Mouse (Mus musculus) neural tube, embryonic 14.5 days (tissue): ENCODE measurements at regions not wholly inside any gene's neighbourhood (a gene's known extent, or its start where the extent isn't known, plus 50 kb on each side); places are given as distances from the start of the nearest gene placed in this dataset.

Experiments
- ATAC-seq: fragments of 200-750 bp; cut with Nextera tagmentation; 2 replicates; pipeline ENCODE4 v1.8.0; 2017; ENCODE audit warnings: low read depth, mild to moderate bottlenecking, moderate TSS enrichment, moderate library complexity
- H3K27ac ChIP-seq: fragments of 300-500 bp; sonication (generic); 2 replicates; pipeline ENCODE4 v1.5.1; 2014; ENCODE audit warnings: low read depth, mild to moderate bottlenecking, control low read depth, low read length, moderate library complexity, mixed read lengths
- H3K27me3 ChIP-seq: fragments of 300-500 bp; sonication (generic); 2 replicates; pipeline ENCODE4 v1.6.1; 2014; ENCODE audit warnings: low read length; ENCODE audit not compliant: control insufficient read depth, insufficient read depth
- H3K36me3 ChIP-seq: fragments of 300-500 bp; sonication (generic); 2 replicates; pipeline ENCODE4 v1.6.1; 2014; ENCODE audit warnings: low read length, mixed read lengths; ENCODE audit not compliant: control insufficient read depth, insufficient read depth
- H3K4me1 ChIP-seq: fragments of 300-500 bp; sonication (generic); 2 replicates; pipeline ENCODE4 v1.6.1; 2014; ENCODE audit warnings: low read length; ENCODE audit not compliant: control insufficient read depth, insufficient read depth
- H3K4me2 ChIP-seq: fragments of 300-500 bp; sonication (generic); 2 replicates; pipeline ENCODE4 v1.6.1; 2014; ENCODE audit warnings: mild to moderate bottlenecking, low read depth, low read length, control low read depth
- H3K4me3 ChIP-seq: fragments of 300-500 bp; sonication (generic); 2 replicates; pipeline ENCODE4 v1.5.1; 2014; ENCODE audit warnings: low read depth, low read length, control low read depth, mixed read lengths
- H3K9ac ChIP-seq: fragments of 300-500 bp; sonication (generic); replicated peaks from 2 replicates; pipeline ENCODE4 v1.6.1; 2014; ENCODE audit warnings: low read depth, mild to moderate bottlenecking, control low read depth, low read length, mixed read lengths
- H3K9me3 ChIP-seq: fragments of 300-500 bp; sonication (generic); 2 replicates; pipeline ENCODE4 v1.6.1; 2016; ENCODE audit warnings: low read length; ENCODE audit not compliant: control insufficient read depth
- WGBS: fragments of 180-500 bp; shearing (Covaris S2); extraction: QIAGEN DNeasy Blood & Tissue Kit; methylation state at CpG from one replicate; pipeline ENCODE4 v1.1.7; 2014; 5-methylcytosine and 5-hydroxymethylcytosine counted together

DNA sequence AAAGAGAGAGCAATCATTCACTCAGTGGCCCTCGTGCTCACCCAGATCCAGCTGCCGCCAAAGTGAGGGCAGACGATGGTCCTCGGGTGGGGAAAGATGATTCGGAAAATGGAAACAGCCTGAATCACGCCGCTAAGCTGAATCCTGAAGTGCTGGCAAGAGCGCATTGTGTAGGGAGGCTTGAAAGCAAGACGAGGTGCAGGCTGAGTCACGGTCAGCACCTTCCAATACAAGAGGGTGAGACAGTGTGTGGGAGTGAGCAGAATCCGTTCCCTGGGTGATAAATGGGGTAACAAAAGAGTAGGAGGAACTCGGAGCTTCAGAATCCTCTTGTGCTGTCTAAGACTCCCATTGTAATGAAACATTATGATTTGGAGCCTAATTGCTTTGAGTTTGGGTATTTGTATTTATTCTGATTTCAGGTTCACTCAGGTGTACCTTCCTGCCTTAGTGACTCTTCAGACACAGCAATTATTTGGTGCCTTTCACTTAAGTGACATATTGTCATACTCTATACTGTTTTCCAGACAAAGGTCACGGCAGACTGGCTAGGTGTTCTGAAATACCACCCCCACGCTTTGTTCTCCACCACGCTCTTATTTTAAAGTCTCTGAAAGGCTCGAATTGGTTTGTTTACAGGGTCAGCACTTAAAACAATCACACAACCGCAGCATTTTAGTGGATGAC lies 70.0 kb downstream of the Mbip start:
- whole genome bisulfite sequencing = 28% methylated on average over 17 of the region's 17 CpGs
- H3K4me1 ChIP-seq = no peaks in the 10 kb centered on the region
- H3K27ac ChIP-seq = no peak overlapping the region
- ATAC-seq = peak; percentile 73; the same call in 1 of the 2 replicates
- no peaks in the 10 kb centered on the region for H3K36me3 ChIP-seq
- H3K4me2 ChIP-seq = peak overlapping the region; percentile 30
- no peaks in the 10 kb centered on the region for H3K9me3 ChIP-seq
- no peak overlapping the region for H3K4me3 ChIP-seq
- no peaks in the 10 kb centered on the region for H3K27me3 ChIP-seq
- H3K9ac ChIP-seq = no peak overlapping the region

- Histone ChIP-seq H3K9ac (no peak overlapping the region), H3K4me2 (no peak overlapping the region), H3K27me3 (no peaks in the 10 kb centered on the region), H3K4me3 (no peak overlapping the region), H3K36me3 (no peaks in the 10 kb centered on the region), H3K9me3 (no peaks in the 10 kb centered on the region), H3K4me1 (no peaks in the 10 kb centered on the region), H3K27ac (no peak overlapping the region)
- no peak for ATAC-seq
- 84% methylated on average over 6 of the region's 6 CpGs for WGBS
These were observed 80.6 kb downstream of the Mbip start for GRCm38 (mm10) chr12:56265049-56265448.

DNA sequence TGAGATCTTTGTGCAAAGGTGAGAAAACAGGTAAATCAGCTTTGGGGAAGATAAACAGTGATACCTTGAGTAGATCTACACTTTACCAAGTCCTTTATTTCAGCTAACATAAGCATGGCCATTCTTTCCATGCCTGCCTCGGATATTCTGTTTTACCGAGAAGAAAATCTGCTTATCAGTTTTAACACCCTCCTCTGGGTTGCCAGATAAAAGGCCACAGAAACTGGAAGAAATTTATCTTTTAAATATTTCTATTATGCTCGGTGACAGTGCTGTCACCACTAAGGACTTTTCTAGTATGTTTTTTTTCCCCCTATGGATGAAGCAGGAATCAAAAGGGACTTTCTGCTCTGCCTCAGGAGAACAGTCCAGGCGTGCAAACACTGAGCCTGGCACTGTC lies 84.2 kb downstream of the Mbip start:
- 81% methylated on average over 4 of the region's 4 CpGs for WGBS
- ATAC-seq = no peak
- Histone ChIP-seq H3K27me3 (no peaks in the 10 kb centered on the region), H3K9ac (no peak overlapping the region), H3K4me2 (no peak overlapping the region), H3K4me1 (no peaks in the 10 kb centered on the region), H3K27ac (no peak overlapping the region), H3K4me3 (no peak overlapping the region), H3K36me3 (no peaks in the 10 kb centered on the region), H3K9me3 (no peaks in the 10 kb centered on the region)

DNA sequence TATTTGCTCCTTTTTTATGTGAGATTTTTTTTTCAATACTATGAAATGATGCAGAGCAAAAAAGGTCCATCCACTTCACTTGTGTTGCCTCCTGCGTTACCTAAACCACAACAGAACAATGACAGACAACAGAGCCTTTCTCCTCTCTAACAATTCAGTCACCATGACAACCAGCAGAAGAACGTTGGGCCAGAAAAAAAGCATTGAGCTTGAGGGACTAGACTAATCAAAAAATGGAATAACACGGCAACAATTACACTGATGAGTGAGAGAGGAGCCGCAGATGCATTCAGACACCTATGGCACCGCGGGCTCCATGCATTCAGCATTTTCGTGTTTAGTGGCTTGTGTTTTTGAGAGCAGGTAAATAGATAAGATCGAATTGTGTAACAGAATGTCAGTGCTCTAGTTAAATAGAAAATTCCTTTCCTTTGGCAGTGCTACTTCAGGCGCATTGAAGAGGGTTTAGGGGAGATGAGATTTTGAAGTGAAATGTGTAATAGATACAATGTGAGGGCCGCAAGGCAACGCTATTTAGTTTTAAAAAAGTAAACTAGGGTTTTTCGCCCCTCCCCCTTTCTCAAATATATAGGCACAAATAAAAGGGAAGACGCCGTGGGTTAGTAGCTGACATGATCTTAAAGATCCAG lies 87.2 kb downstream of the Mbip start:
- H3K9ac ChIP-seq = no peak overlapping the region
- no peaks in the 10 kb centered on the region for H3K27me3 ChIP-seq
- peak; percentile 74 for ATAC-seq
- H3K36me3 ChIP-seq = no peaks in the 10 kb centered on the region
- no peaks in the 10 kb centered on the region for H3K4me1 ChIP-seq
- H3K4me2 ChIP-seq = peak overlapping the region; percentile 16; the same call in 1 of the 2 replicates
- peak overlapping the region; percentile 1; the same call in 1 of the 2 replicates for H3K27ac ChIP-seq
- H3K4me3 ChIP-seq = no peak overlapping the region
- WGBS = 46% methylated on average over 14 of the region's 14 CpGs
- no peaks in the 10 kb centered on the region for H3K9me3 ChIP-seq

GRCm38 (mm10) chr12:56256243-56256881 lies 89.3 kb downstream of the Mbip start:
- no peak for ATAC-seq
- H3K9ac ChIP-seq = no peak overlapping the region
- no peak overlapping the region for H3K4me2 ChIP-seq
- H3K27me3 ChIP-seq = no peaks in the 10 kb centered on the region
- no peaks in the 10 kb centered on the region for H3K4me1 ChIP-seq
- WGBS = 91% methylated on average over 11 of the region's 11 CpGs
- no peak overlapping the region for H3K27ac ChIP-seq
- H3K36me3 ChIP-seq = no peaks in the 10 kb centered on the region
- H3K4me3 ChIP-seq = no peak overlapping the region
- H3K9me3 ChIP-seq = no peaks in the 10 kb centered on the region

DNA sequence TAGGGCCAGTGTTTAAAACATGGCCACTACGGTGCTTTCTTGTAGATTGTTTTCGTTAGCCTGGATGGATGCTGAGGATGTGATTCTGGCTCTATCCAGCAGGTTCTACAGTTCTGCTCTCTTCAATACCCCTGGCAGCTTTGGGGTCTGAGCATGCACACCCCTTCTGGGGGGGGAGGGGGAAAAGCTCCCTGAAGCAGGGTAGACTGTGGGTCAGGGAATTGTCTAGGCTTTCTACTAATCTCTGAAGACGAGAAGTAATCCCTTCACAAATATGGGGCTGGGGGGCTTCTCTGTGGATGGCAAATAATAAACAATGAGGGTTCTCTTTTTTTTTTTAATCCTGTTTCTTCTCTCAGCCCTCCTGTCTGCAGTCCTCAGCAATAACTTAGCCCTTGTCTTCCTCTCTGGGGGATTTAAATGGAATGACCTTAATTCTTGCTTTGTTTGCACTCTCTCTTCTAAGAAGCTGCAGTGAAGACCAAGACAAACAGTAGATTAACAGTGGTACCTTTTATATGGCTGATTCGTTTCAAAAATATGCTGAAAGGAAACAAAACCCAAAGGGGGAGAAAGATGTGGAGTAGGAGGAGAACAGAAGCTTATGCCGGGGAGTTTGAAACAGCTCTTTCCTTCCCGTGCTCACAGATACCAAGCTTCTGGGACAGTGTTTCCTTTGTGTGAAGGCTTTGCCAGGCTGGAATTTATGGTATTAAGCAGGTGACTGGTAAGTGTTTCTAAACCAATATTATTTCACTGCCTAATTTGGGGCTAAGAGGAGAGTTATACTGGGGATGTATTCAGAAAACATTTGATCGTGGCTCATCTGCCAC lies 92.9 kb downstream of the Mbip start:
- H3K27ac ChIP-seq = no peak overlapping the region
- H3K4me1 ChIP-seq = no peaks in the 10 kb centered on the region
- WGBS = 57% methylated on average over 7 of the region's 7 CpGs
- H3K9ac ChIP-seq = no peak overlapping the region
- no peaks in the 10 kb centered on the region for H3K36me3 ChIP-seq
- no peaks in the 10 kb centered on the region for H3K9me3 ChIP-seq
- H3K27me3 ChIP-seq = no peaks in the 10 kb centered on the region
- no peak overlapping the region for H3K4me3 ChIP-seq
- H3K4me2 ChIP-seq = no peak overlapping the region
- no peak for ATAC-seq

DNA sequence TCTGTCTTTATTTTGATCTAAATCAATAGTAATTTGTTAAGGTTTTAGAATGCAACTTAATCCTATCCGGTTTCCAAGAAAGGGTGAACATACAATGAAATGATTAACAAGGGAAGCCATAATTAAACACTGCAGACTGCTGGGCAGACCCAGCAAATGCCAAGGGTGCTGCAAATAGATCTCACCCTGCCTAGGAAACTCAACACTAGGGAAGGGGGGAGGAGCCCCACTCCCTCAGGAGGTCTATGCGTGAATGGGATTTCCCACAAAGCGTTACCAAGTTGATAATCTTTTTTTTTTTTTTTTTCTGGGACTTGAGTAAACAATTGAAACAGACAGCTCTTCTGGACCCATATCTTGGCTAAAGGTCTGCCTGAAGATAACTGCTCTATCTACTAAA lies 95.4 kb downstream of the Mbip start:
- no peaks in the 10 kb centered on the region for H3K27me3 ChIP-seq
- H3K4me3 ChIP-seq = no peak overlapping the region
- no peaks in the 10 kb centered on the region for H3K36me3 ChIP-seq
- ATAC-seq = no peak
- no peaks in the 10 kb centered on the region for H3K4me1 ChIP-seq
- WGBS = 25% methylated on average over 3 of the region's 3 CpGs
- no peak overlapping the region for H3K9ac ChIP-seq
- H3K27ac ChIP-seq = no peak overlapping the region
- H3K4me2 ChIP-seq = no peak overlapping the region
- no peaks in the 10 kb centered on the region for H3K9me3 ChIP-seq

DNA sequence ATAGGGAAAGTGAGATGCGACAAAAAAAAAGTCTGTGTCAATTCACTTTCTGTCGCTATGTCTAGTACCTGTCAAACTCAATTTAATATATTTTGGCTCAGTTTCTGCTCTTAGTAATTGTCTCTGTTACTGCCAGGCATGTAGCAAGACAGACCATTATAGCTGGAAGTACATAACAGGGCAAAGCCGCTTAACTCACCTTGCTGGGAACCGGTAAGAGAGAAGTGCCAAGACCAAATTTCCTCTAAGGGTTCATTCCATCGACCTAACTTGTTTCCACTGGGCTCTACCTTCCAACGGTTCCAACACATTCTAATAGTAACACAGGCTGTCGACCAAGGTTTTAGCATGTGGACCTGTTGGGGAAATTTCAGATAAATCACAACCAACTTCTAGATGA lies 99.3 kb downstream of the Mbip start:
- 92% methylated on average over 7 of the region's 7 CpGs for WGBS
- ATAC-seq = no peak
- Histone ChIP-seq H3K4me1 (no peaks in the 10 kb centered on the region), H3K4me2 (no peak overlapping the region), H3K27ac (no peak overlapping the region), H3K9ac (no peak overlapping the region), H3K36me3 (no peaks in the 10 kb centered on the region), H3K4me3 (no peak overlapping the region), H3K27me3 (no peaks in the 10 kb centered on the region), H3K9me3 (no peaks in the 10 kb centered on the region)
